Mouse (Mus musculus): ENCODE measurements around the gene Chd8. TPM values are rescaled to one million over a fixed set of nuclear protein-coding genes. Genes with fewer than 3 reads are reported as not detected.

Chd8 gene
- polyA plus RNA-seq, 1 experiment from 2014 or later: 33.3 TPM

GRCm38 (mm10) chr14:52197156-52197878 lies 60.3 kb downstream of the Chd8 start, which contains the start of gene Supt16:
Supt16 (minus strand) TSS chr14:52197416.
- Histone ChIP-seq H3K27me3 (no peaks in the 10 kb centered on the region), H3K4me3 (peak within 1 kb of the TSS; percentile 95), H3K36me3 (peaks cover 30% of the 10 kb centered on the region), H3K9ac (peak within 1 kb of the TSS; percentile 98), H3K4me2 (peak within 1 kb of the TSS; percentile 77), H3K9me3 (no peaks in the 10 kb centered on the region), H3K27ac (peak within 1 kb of the TSS; percentile 99), H3K4me1 (peaks cover 20% of the 10 kb centered on the region)
- peak; percentile 96 for ATAC-seq (ENCODE audit: borderline replicate concordance, extremely low read depth, low FRiP score, low TSS enrichment)
- 0% methylated on average over 57 of the region's 59 CpGs for WGBS

GRCm38 (mm10) chr14:52196230-52197155 lies 61.1 kb downstream of the Chd8 start:
- Histone ChIP-seq H3K4me2 (peak overlapping the region; percentile 77), H3K4me1 (peaks cover 20% of the 10 kb centered on the region), H3K27ac (peak overlapping the region; percentile 99), H3K9me3 (no peaks in the 10 kb centered on the region), H3K4me3 (peak overlapping the region; percentile 95), H3K36me3 (peaks cover 29% of the 10 kb centered on the region), H3K27me3 (no peaks in the 10 kb centered on the region), H3K9ac (peak overlapping the region; percentile 98)
- under 1% methylated on average over 56 of the region's 59 CpGs for WGBS
- ATAC-seq (ENCODE audit: borderline replicate concordance, extremely low read depth, low FRiP score, low TSS enrichment): peak; percentile 68

GRCm38 (mm10) chr14:52195691-52196090 lies 61.9 kb downstream of the Chd8 start:
- H3K27me3 ChIP-seq: no peaks in the 10 kb centered on the region
- 4% methylated on average over 3 of the region's 3 CpGs for WGBS
- H3K9ac ChIP-seq: peak overlapping the region; percentile 98
- ATAC-seq (ENCODE audit: borderline replicate concordance, extremely low read depth, low FRiP score, low TSS enrichment): no peak
- peak overlapping the region; percentile 77 for H3K4me2 ChIP-seq
- peak overlapping the region; percentile 95 for H3K4me3 ChIP-seq
- H3K9me3 ChIP-seq: no peaks in the 10 kb centered on the region
- H3K36me3 ChIP-seq: peaks cover 24% of the 10 kb centered on the region
- peaks cover 20% of the 10 kb centered on the region for H3K4me1 ChIP-seq
- no peak overlapping the region for H3K27ac ChIP-seq

GRCm38 (mm10) chr14:52190740-52191359 lies 66.7 kb downstream of the Chd8 start:
- Histone ChIP-seq H3K9me3 (no peaks in the 10 kb centered on the region), H3K9ac (no peak overlapping the region), H3K27ac (no peak overlapping the region), H3K4me3 (no peak overlapping the region), H3K4me2 (no peak overlapping the region), H3K36me3 (peaks cover 17% of the 10 kb centered on the region; the same call in 1 of the 2 replicates), H3K4me1 (peaks cover 9% of the 10 kb centered on the region), H3K27me3 (no peaks in the 10 kb centered on the region)
- ATAC-seq (ENCODE audit: borderline replicate concordance, extremely low read depth, low FRiP score, low TSS enrichment): no peak

- WGBS: 69% methylated on average over 2 of the region's 2 CpGs
- no peak for ATAC-seq (ENCODE audit: borderline replicate concordance, extremely low read depth, low FRiP score, low TSS enrichment)
- no peak overlapping the region for H3K27ac ChIP-seq
- peaks cover 17% of the 10 kb centered on the region; the same call in 1 of the 2 replicates for H3K36me3 ChIP-seq
- H3K4me2 ChIP-seq: no peak overlapping the region
- H3K4me1 ChIP-seq: no peaks in the 10 kb centered on the region
- no peaks in the 10 kb centered on the region for H3K27me3 ChIP-seq
- no peak overlapping the region for H3K4me3 ChIP-seq
- no peak overlapping the region for H3K9ac ChIP-seq
- H3K9me3 ChIP-seq: no peaks in the 10 kb centered on the region
These were observed 68.1 kb downstream of the Chd8 start for GRCm38 (mm10) chr14:52189519-52189918.

GRCm38 (mm10) chr14:52188788-52189187 lies 68.8 kb downstream of the Chd8 start:
- H3K36me3 ChIP-seq: peaks cover 17% of the 10 kb centered on the region; the same call in 1 of the 2 replicates
- no peak overlapping the region for H3K4me3 ChIP-seq
- H3K9ac ChIP-seq: no peak overlapping the region
- H3K27me3 ChIP-seq: no peaks in the 10 kb centered on the region
- no peaks in the 10 kb centered on the region for H3K4me1 ChIP-seq
- H3K9me3 ChIP-seq: no peaks in the 10 kb centered on the region
- ATAC-seq (ENCODE audit: borderline replicate concordance, extremely low read depth, low FRiP score, low TSS enrichment): no peak
- H3K27ac ChIP-seq: no peak overlapping the region
- H3K4me2 ChIP-seq: no peak overlapping the region
- WGBS: 90% methylated on average over 1 of the region's 1 CpGs

GRCm38 (mm10) chr14:52166571-52166970 lies 91.0 kb downstream of the Chd8 start:
- 85% methylated on average over 2 of the region's 2 CpGs for WGBS
- no peaks in the 10 kb centered on the region for H3K4me1 ChIP-seq
- H3K4me3 ChIP-seq: no peak overlapping the region
- no peak overlapping the region for H3K27ac ChIP-seq
- H3K9ac ChIP-seq: no peak overlapping the region
- no peak overlapping the region for H3K4me2 ChIP-seq
- ATAC-seq (ENCODE audit: borderline replicate concordance, extremely low read depth, low FRiP score, low TSS enrichment): no peak
- H3K27me3 ChIP-seq: no peaks in the 10 kb centered on the region
- peaks cover 62% of the 10 kb centered on the region for H3K36me3 ChIP-seq
- no peaks in the 10 kb centered on the region for H3K9me3 ChIP-seq

GRCm38 (mm10) chr14:52160911-52161310 lies 96.7 kb downstream of the Chd8 start:
- no peak overlapping the region for H3K4me2 ChIP-seq
- ATAC-seq (ENCODE audit: borderline replicate concordance, extremely low read depth, low FRiP score, low TSS enrichment): no peak
- H3K9ac ChIP-seq: no peak overlapping the region
- no peaks in the 10 kb centered on the region for H3K9me3 ChIP-seq
- peaks cover 73% of the 10 kb centered on the region for H3K36me3 ChIP-seq
- no peak overlapping the region for H3K27ac ChIP-seq
- 75% methylated on average over 6 of the region's 6 CpGs for WGBS
- H3K4me3 ChIP-seq: no peak overlapping the region
- no peaks in the 10 kb centered on the region for H3K4me1 ChIP-seq
- H3K27me3 ChIP-seq: no peaks in the 10 kb centered on the region

GRCm38 (mm10) chr14:52155008-52155407 lies 102.6 kb downstream of the Chd8 start:
- no peaks in the 10 kb centered on the region for H3K4me1 ChIP-seq
- H3K4me2 ChIP-seq: no peak overlapping the region
- no peak for ATAC-seq (ENCODE audit: borderline replicate concordance, extremely low read depth, low FRiP score, low TSS enrichment)
- H3K27ac ChIP-seq: no peak overlapping the region
- H3K36me3 ChIP-seq: peaks cover 22% of the 10 kb centered on the region
- H3K27me3 ChIP-seq: no peaks in the 10 kb centered on the region
- no peak overlapping the region for H3K4me3 ChIP-seq
- no peaks in the 10 kb centered on the region for H3K9me3 ChIP-seq
- H3K9ac ChIP-seq: no peak overlapping the region
- 86% methylated on average over 2 of the region's 2 CpGs for WGBS

GRCm38 (mm10) chr14:52152613-52153012 lies 105.0 kb downstream of the Chd8 start:
- H3K36me3 ChIP-seq: no peaks in the 10 kb centered on the region
- no peaks in the 10 kb centered on the region for H3K4me1 ChIP-seq
- 40% methylated on average over 3 of the region's 3 CpGs for WGBS
- H3K9ac ChIP-seq: no peak overlapping the region
- H3K4me2 ChIP-seq: no peak overlapping the region
- H3K9me3 ChIP-seq: no peaks in the 10 kb centered on the region
- no peak overlapping the region for H3K4me3 ChIP-seq
- H3K27ac ChIP-seq: no peak overlapping the region
- ATAC-seq (ENCODE audit: borderline replicate concordance, extremely low read depth, low FRiP score, low TSS enrichment): no peak
- no peaks in the 10 kb centered on the region for H3K27me3 ChIP-seq

GRCm38 (mm10) chr14:52152179-52152578 lies 105.4 kb downstream of the Chd8 start:
- H3K9me3 ChIP-seq: no peaks in the 10 kb centered on the region
- no peak for ATAC-seq (ENCODE audit: borderline replicate concordance, extremely low read depth, low FRiP score, low TSS enrichment)
- no peak overlapping the region for H3K4me2 ChIP-seq
- H3K9ac ChIP-seq: no peak overlapping the region
- H3K4me3 ChIP-seq: no peak overlapping the region
- no peaks in the 10 kb centered on the region for H3K4me1 ChIP-seq
- WGBS: 30% methylated on average over 7 of the region's 7 CpGs
- no peak overlapping the region for H3K27ac ChIP-seq
- no peaks in the 10 kb centered on the region for H3K36me3 ChIP-seq
- H3K27me3 ChIP-seq: no peaks in the 10 kb centered on the region
